Mouse (Mus musculus): ENCODE measurements around the gene Ophn1. TPM values are rescaled to one million over a fixed set of nuclear protein-coding genes. Genes with fewer than 3 reads are reported as not detected.

Gene Ophn1
- polyA plus RNA-seq, 1 experiment from 2014 or later = 46.0 TPM

GRCm38 (mm10) chrX:98890072-98890405 lies 786 bp downstream of the Ophn1 start:
- peak overlapping the region; percentile 55 for H3K4me3 ChIP-seq (ENCODE audit: low read depth, low read length)
- WGBS = 10% methylated on average over 14 of the region's 14 CpGs
- H3K9ac ChIP-seq (ENCODE audit: low read depth, low read length) = peak overlapping the region; percentile 72
- no peak for ATAC-seq
- peaks cover 13% of the 10 kb centered on the region for H3K4me1 ChIP-seq (ENCODE audit: control insufficient read depth, insufficient read depth, low read length)
- no peaks in the 10 kb centered on the region for H3K36me3 ChIP-seq (ENCODE audit: control insufficient read depth, insufficient read depth, low read length)
- peak overlapping the region; percentile 56 for H3K4me2 ChIP-seq (ENCODE audit: low read length)
- no peaks in the 10 kb centered on the region for H3K9me3 ChIP-seq (replicated peaks; ENCODE audit: control insufficient read depth, low read length, poor library complexity, severe bottlenecking)
- no peaks in the 10 kb centered on the region for H3K27me3 ChIP-seq (ENCODE audit: control insufficient read depth, insufficient read depth, low read depth, low read length)
- peak overlapping the region; percentile 90 for H3K27ac ChIP-seq (ENCODE audit: low read length)

- Histone ChIP-seq H3K9me3 (replicated peaks; ENCODE audit: control insufficient read depth, low read length, poor library complexity, severe bottlenecking) (no peaks in the 10 kb centered on the region), H3K36me3 (ENCODE audit: control insufficient read depth, insufficient read depth, low read length) (no peaks in the 10 kb centered on the region), H3K27me3 (ENCODE audit: control insufficient read depth, insufficient read depth, low read depth, low read length) (no peaks in the 10 kb centered on the region), H3K4me2 (ENCODE audit: low read length) (no peak overlapping the region), H3K4me1 (ENCODE audit: control insufficient read depth, insufficient read depth, low read length) (no peaks in the 10 kb centered on the region), H3K9ac (ENCODE audit: low read depth, low read length) (no peak overlapping the region), H3K4me3 (ENCODE audit: low read depth, low read length) (no peak overlapping the region), H3K27ac (ENCODE audit: low read length) (no peak overlapping the region)
- 79% methylated on average over 2 of the region's 2 CpGs for WGBS
- ATAC-seq = no peak
These were observed 8.8 kb downstream of the Ophn1 start for GRCm38 (mm10) chrX:98881983-98882382.

GRCm38 (mm10) chrX:98881085-98881484 lies 9.7 kb downstream of the Ophn1 start:
- Histone ChIP-seq H3K27ac (ENCODE audit: low read length) (no peak overlapping the region), H3K9me3 (replicated peaks; ENCODE audit: control insufficient read depth, low read length, poor library complexity, severe bottlenecking) (no peaks in the 10 kb centered on the region), H3K36me3 (ENCODE audit: control insufficient read depth, insufficient read depth, low read length) (no peaks in the 10 kb centered on the region), H3K4me3 (ENCODE audit: low read depth, low read length) (no peak overlapping the region), H3K4me2 (ENCODE audit: low read length) (no peak overlapping the region), H3K9ac (ENCODE audit: low read depth, low read length) (no peak overlapping the region), H3K4me1 (ENCODE audit: control insufficient read depth, insufficient read depth, low read length) (no peaks in the 10 kb centered on the region), H3K27me3 (ENCODE audit: control insufficient read depth, insufficient read depth, low read depth, low read length) (no peaks in the 10 kb centered on the region)
- no peak for ATAC-seq
- 98% methylated on average over 2 of the region's 2 CpGs for WGBS

DNA sequence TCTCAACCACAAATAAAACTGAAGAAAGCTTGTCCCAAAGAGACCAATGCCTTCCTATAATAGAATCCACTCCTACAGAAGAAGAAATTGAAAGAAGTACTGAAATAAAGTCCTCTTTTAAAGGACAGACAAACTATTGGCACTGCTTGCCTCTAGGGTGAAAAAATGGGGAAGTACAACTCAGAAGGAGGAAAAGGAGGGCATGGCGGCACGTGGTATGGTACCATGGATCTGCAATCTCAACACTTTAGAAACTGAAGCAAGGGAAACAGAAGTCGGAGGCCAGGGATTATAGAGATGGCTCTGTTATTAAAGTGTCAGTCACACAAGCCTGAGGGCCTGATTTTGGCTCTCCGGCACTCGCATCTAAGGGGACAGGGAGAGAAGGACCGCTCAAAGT lies 10.5 kb downstream of the Ophn1 start:
- Histone ChIP-seq H3K4me2 (ENCODE audit: low read length) (no peak overlapping the region), H3K36me3 (ENCODE audit: control insufficient read depth, insufficient read depth, low read length) (no peaks in the 10 kb centered on the region), H3K4me1 (ENCODE audit: control insufficient read depth, insufficient read depth, low read length) (no peaks in the 10 kb centered on the region), H3K9ac (ENCODE audit: low read depth, low read length) (no peak overlapping the region), H3K4me3 (ENCODE audit: low read depth, low read length) (no peak overlapping the region), H3K27ac (ENCODE audit: low read length) (no peak overlapping the region), H3K9me3 (replicated peaks; ENCODE audit: control insufficient read depth, low read length, poor library complexity, severe bottlenecking) (no peaks in the 10 kb centered on the region), H3K27me3 (ENCODE audit: control insufficient read depth, insufficient read depth, low read depth, low read length) (no peaks in the 10 kb centered on the region)
- whole genome bisulfite sequencing = 83% methylated on average over 6 of the region's 6 CpGs
- no peak for ATAC-seq

- no peak overlapping the region for H3K4me3 ChIP-seq (ENCODE audit: low read depth, low read length)
- no peak overlapping the region for H3K27ac ChIP-seq (ENCODE audit: low read length)
- no peak for ATAC-seq
- no peak overlapping the region for H3K9ac ChIP-seq (ENCODE audit: low read depth, low read length)
- H3K36me3 ChIP-seq (ENCODE audit: control insufficient read depth, insufficient read depth, low read length) = no peaks in the 10 kb centered on the region
- H3K27me3 ChIP-seq (ENCODE audit: control insufficient read depth, insufficient read depth, low read depth, low read length) = no peaks in the 10 kb centered on the region
- H3K4me2 ChIP-seq (ENCODE audit: low read length) = no peak overlapping the region
- no peaks in the 10 kb centered on the region for H3K4me1 ChIP-seq (ENCODE audit: control insufficient read depth, insufficient read depth, low read length)
- WGBS = 55% methylated on average over 6 of the region's 6 CpGs
- H3K9me3 ChIP-seq (replicated peaks; ENCODE audit: control insufficient read depth, low read length, poor library complexity, severe bottlenecking) = no peaks in the 10 kb centered on the region
These were observed 15.7 kb downstream of the Ophn1 start for GRCm38 (mm10) chrX:98875144-98875543.

DNA sequence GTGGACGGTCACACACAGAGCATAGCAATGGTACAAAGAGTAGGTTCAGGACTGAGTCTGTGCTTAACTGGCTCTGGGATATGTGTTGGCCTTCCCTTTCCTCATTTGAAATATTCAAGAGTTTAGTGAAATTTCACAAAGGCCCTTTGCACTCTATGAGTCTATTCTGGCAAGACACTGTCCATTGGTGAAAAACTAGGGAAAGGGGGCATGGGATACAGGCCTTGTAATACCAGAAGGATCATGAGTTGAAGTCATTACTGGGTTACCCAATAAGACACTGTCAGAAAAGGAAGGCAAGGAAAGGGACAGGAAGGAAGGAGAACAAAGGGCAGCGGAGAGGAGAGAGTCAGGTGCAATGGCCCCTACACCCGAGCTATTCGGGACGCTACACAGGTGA lies 16.7 kb downstream of the Ophn1 start:
- H3K4me3 ChIP-seq (ENCODE audit: low read depth, low read length) = no peak overlapping the region
- H3K9me3 ChIP-seq (replicated peaks; ENCODE audit: control insufficient read depth, low read length, poor library complexity, severe bottlenecking) = no peaks in the 10 kb centered on the region
- no peaks in the 10 kb centered on the region for H3K36me3 ChIP-seq (ENCODE audit: control insufficient read depth, insufficient read depth, low read length)
- 88% methylated on average over 5 of the region's 5 CpGs for WGBS
- H3K27me3 ChIP-seq (ENCODE audit: control insufficient read depth, insufficient read depth, low read depth, low read length) = no peaks in the 10 kb centered on the region
- H3K9ac ChIP-seq (ENCODE audit: low read depth, low read length) = no peak overlapping the region
- H3K27ac ChIP-seq (ENCODE audit: low read length) = no peak overlapping the region
- H3K4me2 ChIP-seq (ENCODE audit: low read length) = no peak overlapping the region
- no peaks in the 10 kb centered on the region for H3K4me1 ChIP-seq (ENCODE audit: control insufficient read depth, insufficient read depth, low read length)
- ATAC-seq = no peak

DNA sequence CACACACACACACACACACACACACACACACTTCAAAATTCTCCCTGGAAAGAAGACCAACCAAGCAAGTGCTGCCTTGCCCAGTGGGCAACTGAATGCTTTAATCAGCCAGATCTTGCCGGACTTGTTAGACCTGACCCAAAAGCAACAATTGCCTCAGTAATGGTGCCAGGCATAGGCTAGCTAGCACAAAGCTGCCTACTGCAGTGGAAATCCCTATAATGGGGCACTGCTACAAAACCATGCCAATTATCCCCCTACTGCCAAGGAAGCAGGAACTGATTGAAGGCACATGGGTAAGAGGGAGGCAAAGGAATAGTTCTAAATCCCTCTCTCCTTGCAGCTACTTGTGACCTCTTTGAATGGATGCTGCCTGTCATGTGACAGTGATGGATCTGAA lies 18.8 kb downstream of the Ophn1 start:
- H3K9ac ChIP-seq (ENCODE audit: low read depth, low read length) = no peak overlapping the region
- no peaks in the 10 kb centered on the region for H3K9me3 ChIP-seq (replicated peaks; ENCODE audit: control insufficient read depth, low read length, poor library complexity, severe bottlenecking)
- no peak overlapping the region for H3K4me3 ChIP-seq (ENCODE audit: low read depth, low read length)
- 85% methylated on average over 1 of the region's 1 CpGs for WGBS
- no peaks in the 10 kb centered on the region; the same call in 1 of the 2 replicates for H3K27me3 ChIP-seq (ENCODE audit: control insufficient read depth, insufficient read depth, low read depth, low read length)
- no peak overlapping the region for H3K27ac ChIP-seq (ENCODE audit: low read length)
- ATAC-seq = no peak
- H3K36me3 ChIP-seq (ENCODE audit: control insufficient read depth, insufficient read depth, low read length) = no peaks in the 10 kb centered on the region
- H3K4me1 ChIP-seq (ENCODE audit: control insufficient read depth, insufficient read depth, low read length) = no peaks in the 10 kb centered on the region
- no peak overlapping the region for H3K4me2 ChIP-seq (ENCODE audit: low read length)

DNA sequence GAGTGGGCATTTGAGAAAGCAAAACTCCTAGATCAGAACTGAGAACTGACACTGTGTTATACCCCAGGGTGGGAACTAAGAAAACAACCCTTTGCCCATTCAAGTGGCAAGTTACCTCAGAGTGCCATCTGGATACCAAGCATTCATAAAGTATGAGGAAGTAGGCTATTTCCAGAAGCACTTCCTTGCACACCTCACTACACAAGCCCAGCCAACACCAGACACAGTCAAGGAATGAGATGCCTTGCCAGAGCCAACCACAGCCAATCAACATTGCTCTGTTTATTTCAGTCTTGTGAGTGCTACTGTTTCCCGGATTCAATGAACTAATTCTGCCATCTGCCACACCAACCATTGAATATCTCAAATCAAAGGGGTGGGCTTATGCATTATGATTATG lies 20.3 kb downstream of the Ophn1 start:
- Histone ChIP-seq H3K9me3 (replicated peaks; ENCODE audit: control insufficient read depth, low read length, poor library complexity, severe bottlenecking) (no peaks in the 10 kb centered on the region), H3K27ac (ENCODE audit: low read length) (no peak overlapping the region), H3K4me1 (ENCODE audit: control insufficient read depth, insufficient read depth, low read length) (no peaks in the 10 kb centered on the region), H3K4me2 (ENCODE audit: low read length) (no peak overlapping the region), H3K27me3 (ENCODE audit: control insufficient read depth, insufficient read depth, low read depth, low read length) (no peaks in the 10 kb centered on the region; the same call in 1 of the 2 replicates), H3K4me3 (ENCODE audit: low read depth, low read length) (no peak overlapping the region), H3K9ac (ENCODE audit: low read depth, low read length) (no peak overlapping the region), H3K36me3 (ENCODE audit: control insufficient read depth, insufficient read depth, low read length) (no peaks in the 10 kb centered on the region)
- 95% methylated on average over 1 of the region's 1 CpGs for WGBS
- ATAC-seq = no peak

GRCm38 (mm10) chrX:98869735-98870134 lies 21.1 kb downstream of the Ophn1 start:
- no peak overlapping the region for H3K27ac ChIP-seq (ENCODE audit: low read length)

GRCm38 (mm10) chrX:98869165-98869564 lies 21.7 kb downstream of the Ophn1 start:
- Histone ChIP-seq H3K9me3 (replicated peaks; ENCODE audit: control insufficient read depth, low read length, poor library complexity, severe bottlenecking) (no peaks in the 10 kb centered on the region), H3K4me3 (ENCODE audit: low read depth, low read length) (no peak overlapping the region), H3K27me3 (ENCODE audit: control insufficient read depth, insufficient read depth, low read depth, low read length) (no peaks in the 10 kb centered on the region; the same call in 1 of the 2 replicates), H3K4me2 (ENCODE audit: low read length) (no peak overlapping the region), H3K27ac (ENCODE audit: low read length) (no peak overlapping the region), H3K9ac (ENCODE audit: low read depth, low read length) (no peak overlapping the region), H3K36me3 (ENCODE audit: control insufficient read depth, insufficient read depth, low read length) (no peaks in the 10 kb centered on the region), H3K4me1 (ENCODE audit: control insufficient read depth, insufficient read depth, low read length) (no peaks in the 10 kb centered on the region)
- WGBS = 88% methylated on average over 5 of the region's 5 CpGs
- no peak for ATAC-seq

More at GRCm38 (mm10) chrX:98869735-98870134, 21.1 kb downstream of the Ophn1 start:
- 91% methylated on average over 2 of the region's 2 CpGs for WGBS
- H3K4me3 ChIP-seq (ENCODE audit: low read depth, low read length) = no peak overlapping the region
- H3K9ac ChIP-seq (ENCODE audit: low read depth, low read length) = no peak overlapping the region
- no peaks in the 10 kb centered on the region; the same call in 1 of the 2 replicates for H3K27me3 ChIP-seq (ENCODE audit: control insufficient read depth, insufficient read depth, low read depth, low read length)
- no peak for ATAC-seq
- H3K4me2 ChIP-seq (ENCODE audit: low read length) = no peak overlapping the region
- H3K9me3 ChIP-seq (replicated peaks; ENCODE audit: control insufficient read depth, low read length, poor library complexity, severe bottlenecking) = no peaks in the 10 kb centered on the region
- H3K36me3 ChIP-seq (ENCODE audit: control insufficient read depth, insufficient read depth, low read length) = no peaks in the 10 kb centered on the region
- H3K4me1 ChIP-seq (ENCODE audit: control insufficient read depth, insufficient read depth, low read length) = no peaks in the 10 kb centered on the region

Data from midbrain, embryonic 16.5 days (tissue).